Mouse (Mus musculus) stomach, embryonic 14.5 days (tissue): Measurements from ENCODE around the gene Uck1. TPM values are rescaled to one million over a fixed set of nuclear protein-coding genes. Genes with fewer than 3 reads are reported as not detected.

Experiments used
- ATAC-seq: fragments of 200-750 bp; cut with Nextera tagmentation; 2 replicates; pipeline ENCODE4 v1.8.0; 2017; ENCODE audit warnings: low read depth, moderate TSS enrichment; ENCODE audit not compliant: insufficient number of reproducible peaks, insufficient read depth, low FRiP score
- H3K27ac ChIP-seq: fragments of 300-500 bp; sonication (generic); 2 replicates; pipeline ENCODE4 v1.5.1; 2014; ENCODE audit warnings: mild to moderate bottlenecking, low read length, moderate library complexity, mixed read lengths
- H3K27me3 ChIP-seq: fragments of 300-500 bp; sonication (generic); 2 replicates; pipeline ENCODE4 v1.6.1; 2014; ENCODE audit warnings: low read length, control low read depth, mixed read lengths; ENCODE audit not compliant: control insufficient read depth, insufficient read depth
- H3K36me3 ChIP-seq: fragments of 300-500 bp; sonication (generic); 2 replicates; pipeline ENCODE4 v1.6.1; 2014; ENCODE audit warnings: mild to moderate bottlenecking, control low read depth, low read length, moderate library complexity, mixed read lengths; ENCODE audit not compliant: control insufficient read depth, insufficient read depth
- H3K4me1 ChIP-seq: fragments of 300-500 bp; sonication (generic); 2 replicates; pipeline ENCODE4 v1.6.1; 2014; ENCODE audit warnings: low read length, control low read depth, mixed read lengths; ENCODE audit not compliant: control insufficient read depth, insufficient read depth
- H3K4me2 ChIP-seq: fragments of 300-500 bp; sonication (generic); replicated peaks from 2 replicates; pipeline ENCODE4 v1.6.1; 2014; ENCODE audit warnings: low read depth, low read length, control low read depth
- H3K4me3 ChIP-seq: fragments of 300-500 bp; sonication (generic); 2 replicates; pipeline ENCODE4 v1.5.1; 2014; ENCODE audit warnings: low read depth, low read length, control low read depth
- H3K9ac ChIP-seq: fragments of 300-500 bp; sonication (generic); replicated peaks from 2 replicates; pipeline ENCODE4 v1.6.1; 2014; ENCODE audit warnings: low read depth, mild to moderate bottlenecking, control low read depth, low read length, moderate library complexity, mixed read lengths
- H3K9me3 ChIP-seq: fragments of 300-500 bp; sonication (generic); 2 replicates; pipeline ENCODE4 v1.6.1; 2016; ENCODE audit warnings: low read depth, low read length, control low read depth; ENCODE audit not compliant: control insufficient read depth
- WGBS: fragments of 180-500 bp; shearing (Covaris S2); extraction: QIAGEN DNeasy Blood & Tissue Kit; methylation state at CpG from one replicate; pipeline ENCODE4 v1.1.7; 2014; 5-methylcytosine and 5-hydroxymethylcytosine counted together
- polyA plus RNA-seq: library from polyadenylated mRNA; unstranded; fragments of >200 nt; fragmentation: Nextera tagmentation; extraction: Ambion mirVana; gene quantifications from 2 replicates; pipeline ENCODE4 v1.2.1, GENCODE M21; 2014

The Uck1 gene
- polyA plus RNA-seq, 1 experiment from 2014 or later: 65.3 TPM

- Histone ChIP-seq H3K36me3 (peaks cover 98% of the 10 kb centered on the region), H3K4me2 (no peak overlapping the region), H3K27me3 (no peaks in the 10 kb centered on the region), H3K9ac (no peak overlapping the region), H3K27ac (no peak overlapping the region), H3K4me3 (no peak overlapping the region), H3K4me1 (no peaks in the 10 kb centered on the region), H3K9me3 (no peaks in the 10 kb centered on the region)
- WGBS: 86% methylated on average over 6 of the region's 6 CpGs
- ATAC-seq: no peak
These were observed 39.9 kb downstream of the Uck1 start for GRCm38 (mm10) chr2:32220021-32220420.

- peaks cover 100% of the 10 kb centered on the region for H3K36me3 ChIP-seq
- ATAC-seq: no peak
- no peak overlapping the region for H3K4me2 ChIP-seq
- H3K4me1 ChIP-seq: no peaks in the 10 kb centered on the region
- no peak overlapping the region for H3K9ac ChIP-seq
- no peaks in the 10 kb centered on the region for H3K9me3 ChIP-seq
- H3K4me3 ChIP-seq: no peak overlapping the region
- no peaks in the 10 kb centered on the region for H3K27me3 ChIP-seq
- no peak overlapping the region for H3K27ac ChIP-seq
- 92% methylated on average over 14 of the region's 14 CpGs for WGBS
These were observed 40.5 kb downstream of the Uck1 start for GRCm38 (mm10) chr2:32219501-32219900.

- Histone ChIP-seq H3K4me2 (no peak overlapping the region), H3K9me3 (no peaks in the 10 kb centered on the region), H3K4me3 (no peak overlapping the region), H3K9ac (no peak overlapping the region), H3K27me3 (no peaks in the 10 kb centered on the region), H3K27ac (no peak overlapping the region), H3K36me3 (peaks cover 100% of the 10 kb centered on the region), H3K4me1 (no peaks in the 10 kb centered on the region)
- ATAC-seq: no peak
- 90% methylated on average over 11 of the region's 11 CpGs for WGBS
These were observed 41.2 kb downstream of the Uck1 start for GRCm38 (mm10) chr2:32218541-32219334.

- Histone ChIP-seq H3K27me3 (no peaks in the 10 kb centered on the region), H3K9me3 (no peaks in the 10 kb centered on the region), H3K4me2 (no peak overlapping the region), H3K36me3 (peaks cover 100% of the 10 kb centered on the region), H3K4me1 (no peaks in the 10 kb centered on the region), H3K27ac (no peak overlapping the region), H3K9ac (no peak overlapping the region), H3K4me3 (no peak overlapping the region)
- WGBS: 95% methylated on average over 5 of the region's 5 CpGs
- ATAC-seq: no peak
These were observed 41.8 kb downstream of the Uck1 start for GRCm38 (mm10) chr2:32218113-32218512.

GRCm38 (mm10) chr2:32217656-32218055 lies 42.3 kb downstream of the Uck1 start:
- H3K4me2 ChIP-seq: no peak overlapping the region
- H3K27ac ChIP-seq: no peak overlapping the region
- H3K9me3 ChIP-seq: no peaks in the 10 kb centered on the region
- H3K36me3 ChIP-seq: peaks cover 99% of the 10 kb centered on the region
- 91% methylated on average over 8 of the region's 8 CpGs for WGBS
- H3K4me3 ChIP-seq: no peak overlapping the region
- H3K27me3 ChIP-seq: no peaks in the 10 kb centered on the region
- no peaks in the 10 kb centered on the region for H3K4me1 ChIP-seq
- H3K9ac ChIP-seq: no peak overlapping the region
- no peak for ATAC-seq

- no peak for ATAC-seq
- no peak overlapping the region for H3K4me3 ChIP-seq
- no peak overlapping the region for H3K9ac ChIP-seq
- no peaks in the 10 kb centered on the region for H3K4me1 ChIP-seq
- no peak overlapping the region for H3K4me2 ChIP-seq
- peaks cover 99% of the 10 kb centered on the region for H3K36me3 ChIP-seq
- no peaks in the 10 kb centered on the region for H3K27me3 ChIP-seq
- no peak overlapping the region for H3K27ac ChIP-seq
- no peaks in the 10 kb centered on the region for H3K9me3 ChIP-seq
- whole genome bisulfite sequencing: 88% methylated on average over 10 of the region's 10 CpGs
These were observed 43.5 kb downstream of the Uck1 start for GRCm38 (mm10) chr2:32216506-32216905.

GRCm38 (mm10) chr2:32215576-32215975 lies 44.4 kb downstream of the Uck1 start:
- H3K4me3 ChIP-seq: no peak overlapping the region
- H3K9ac ChIP-seq: no peak overlapping the region
- peaks cover 99% of the 10 kb centered on the region for H3K36me3 ChIP-seq
- 87% methylated on average over 10 of the region's 10 CpGs for WGBS
- H3K4me1 ChIP-seq: no peaks in the 10 kb centered on the region
- ATAC-seq: no peak
- H3K27me3 ChIP-seq: no peaks in the 10 kb centered on the region
- no peak overlapping the region for H3K27ac ChIP-seq
- H3K9me3 ChIP-seq: no peaks in the 10 kb centered on the region
- H3K4me2 ChIP-seq: no peak overlapping the region

- ATAC-seq: no peak
- no peak overlapping the region for H3K4me3 ChIP-seq
- peaks cover 99% of the 10 kb centered on the region for H3K36me3 ChIP-seq
- no peaks in the 10 kb centered on the region for H3K9me3 ChIP-seq
- WGBS: 72% methylated on average over 10 of the region's 10 CpGs
- peak overlapping the region; percentile 22; the same call in 1 of the 2 replicates for H3K27ac ChIP-seq
- H3K9ac ChIP-seq: no peak overlapping the region
- no peak overlapping the region for H3K4me2 ChIP-seq
- H3K4me1 ChIP-seq: no peaks in the 10 kb centered on the region
- no peaks in the 10 kb centered on the region for H3K27me3 ChIP-seq
These were observed 47.0 kb downstream of the Uck1 start for GRCm38 (mm10) chr2:32213000-32213399.

- no peaks in the 10 kb centered on the region for H3K4me1 ChIP-seq
- no peak overlapping the region for H3K9ac ChIP-seq
- no peak overlapping the region for H3K4me2 ChIP-seq
- H3K36me3 ChIP-seq: peaks cover 99% of the 10 kb centered on the region
- no peak for ATAC-seq
- no peaks in the 10 kb centered on the region for H3K27me3 ChIP-seq
- no peak overlapping the region for H3K4me3 ChIP-seq
- H3K9me3 ChIP-seq: no peaks in the 10 kb centered on the region
- 88% methylated on average over 8 of the region's 8 CpGs for WGBS
- H3K27ac ChIP-seq: no peak overlapping the region
These were observed 48.3 kb downstream of the Uck1 start for GRCm38 (mm10) chr2:32211689-32212088.
